Mouse (Mus musculus) heart, postnatal 0 days (tissue): ENCODE results near the gene Tti1. TPM values are rescaled to one million over a fixed set of nuclear protein-coding genes. Genes with fewer than 3 reads are reported as not detected.

ENCODE experiments used
- ATAC-seq: fragments of 200-750 bp; cut with Nextera tagmentation; 2 replicates; pipeline ENCODE4 v1.8.0; 2017; ENCODE audit warnings: low read depth, moderate number of reproducible peaks, moderate library complexity; ENCODE audit not compliant: insufficient read depth
- DNase-seq: peaks from one replicate; pipeline ENCODE4 v3.0.0-alpha.2; 2016; ENCODE audit warnings: low spot score
- H3K27ac ChIP-seq: fragments of 300-500 bp; sonication (generic); 2 replicates; pipeline ENCODE4 v1.5.1; 2014; ENCODE audit warnings: low read depth, mild to moderate bottlenecking
- H3K27me3 ChIP-seq: fragments of 300-500 bp; sonication (generic); 2 replicates; pipeline ENCODE4 v1.6.1; 2014; ENCODE audit warnings: low read length, mixed read lengths; ENCODE audit not compliant: control insufficient read depth, insufficient read depth
- H3K36me3 ChIP-seq: fragments of 300-500 bp; sonication (generic); replicated peaks from 2 replicates; pipeline ENCODE4 v1.6.1; 2014; ENCODE audit warnings: low read length, mixed read lengths; ENCODE audit not compliant: control insufficient read depth, insufficient read depth
- H3K4me1 ChIP-seq: fragments of 300-500 bp; sonication (generic); 2 replicates; pipeline ENCODE4 v1.6.1; 2014; ENCODE audit warnings: antibody characterized with exemption; ENCODE audit not compliant: control insufficient read depth, insufficient read depth
- H3K4me2 ChIP-seq: fragments of 300-500 bp; sonication (generic); 2 replicates; pipeline ENCODE4 v1.6.1; 2014; ENCODE audit warnings: low read depth, mild to moderate bottlenecking, low read length, moderate library complexity
- H3K4me3 ChIP-seq: fragments of 300-500 bp; sonication (generic); 2 replicates; pipeline ENCODE4 v1.5.1; 2014; ENCODE audit warnings: low read depth, low read length
- H3K9ac ChIP-seq: fragments of 300-500 bp; sonication (generic); replicated peaks from 2 replicates; pipeline ENCODE4 v1.6.1; 2014; ENCODE audit warnings: low read depth, low read length, mixed read lengths
- H3K9me3 ChIP-seq: fragments of 300-500 bp; sonication (generic); replicated peaks from 2 replicates; pipeline ENCODE4 v1.6.1; 2016; ENCODE audit warnings: low read length; ENCODE audit not compliant: control insufficient read depth
- CTCF ChIP-seq: IDR thresholded peaks from 2 replicates; pipeline ENCODE4 v1.5.1; 2016; ENCODE audit warnings: antibody characterized with exemption, control low read depth, low read depth
- EP300 ChIP-seq: IDR thresholded peaks from 2 replicates; pipeline ENCODE4 v1.6.1; 2016; ENCODE audit warnings: antibody characterized with exemption, low read depth
- WGBS: fragments of 180-500 bp; shearing (Covaris S2); extraction: QIAGEN DNeasy Blood & Tissue Kit; methylation state at CpG from one replicate; pipeline ENCODE4 v1.1.7; 2014; 5-methylcytosine and 5-hydroxymethylcytosine counted together
- polyA plus RNA-seq: library from polyadenylated mRNA; unstranded; fragments of >200 nt; fragmentation: Nextera tagmentation; extraction: Ambion mirVana; gene quantifications from 2 replicates; pipeline ENCODE4 v1.2.1, GENCODE M21; 2015
- total RNA-seq: library from RNA; depleted of rRNA; stranded (reverse); fragments of >200 nt; gene quantifications from 2 replicates; pipeline ENCODE4 v1.2.3, GENCODE M21; 2014; ENCODE audit warnings: low replicate concordance

Tti1 gene
- total and polyA plus RNA-seq, 2 experiments from 2014 or later = 13.2 to 23.2 TPM

DNA sequence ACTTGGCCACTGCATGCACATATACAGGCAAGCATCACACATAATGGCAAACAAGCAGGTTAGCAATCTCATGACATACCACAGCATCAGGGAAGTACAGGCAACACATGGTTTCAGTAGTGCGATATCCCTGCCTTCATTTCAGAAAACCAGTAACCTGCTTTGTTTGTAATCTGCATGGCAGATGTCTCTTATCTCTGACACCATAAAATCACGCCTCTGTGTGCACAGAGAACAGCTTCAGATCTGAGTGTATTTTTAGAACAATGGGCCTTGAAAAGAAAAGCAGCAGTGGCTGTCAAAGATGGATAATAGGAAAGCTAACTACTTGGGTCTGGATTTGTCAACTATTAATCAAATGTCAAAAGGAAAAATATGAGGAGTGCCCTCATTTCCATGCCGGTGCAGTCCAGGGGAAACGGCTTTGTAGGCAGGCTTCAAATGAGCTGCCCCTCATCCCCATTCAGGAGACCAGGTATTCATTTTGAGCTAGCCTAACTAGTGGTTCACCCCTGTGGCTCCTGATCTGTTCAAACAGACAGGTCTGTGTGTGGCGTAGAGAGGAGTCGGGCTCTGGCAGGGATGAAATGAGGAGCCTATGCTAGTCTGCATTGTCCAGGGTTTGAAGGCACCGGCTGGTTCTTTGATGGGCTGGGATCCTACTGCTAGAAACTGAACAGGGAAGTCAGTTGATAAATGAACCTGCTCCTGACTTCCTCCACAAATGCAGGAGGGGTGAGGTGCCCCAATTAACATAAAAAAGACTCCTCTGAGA, 39.6 kb downstream of the Tti1 start:
- no peak overlapping the region for H3K27ac ChIP-seq
- H3K9ac ChIP-seq = no peak overlapping the region

GRCm38 (mm10) chr2:157986235-157986634, 42.0 kb downstream of the Tti1 start:
- H3K9me3 ChIP-seq = no peaks in the 10 kb centered on the region
- H3K27ac ChIP-seq = no peak overlapping the region
- no peak overlapping the region for H3K4me3 ChIP-seq
- DNase-seq = no peak
- no peaks in the 10 kb centered on the region; the same call in 1 of the 2 replicates for H3K4me1 ChIP-seq
- ATAC-seq = no peak
- 83% methylated on average over 6 of the region's 6 CpGs for WGBS
- no peak for TF ChIP-seq CTCF
- TF ChIP-seq EP300 = no peak
- H3K4me2 ChIP-seq = no peak overlapping the region
- H3K9ac ChIP-seq = no peak overlapping the region
- H3K36me3 ChIP-seq = peaks cover 19% of the 10 kb centered on the region
- no peaks in the 10 kb centered on the region for H3K27me3 ChIP-seq

More for the DNA sequence above, 39.6 kb downstream of the Tti1 start:
- H3K9me3 ChIP-seq = no peaks in the 10 kb centered on the region
- H3K36me3 ChIP-seq = peaks cover 34% of the 10 kb centered on the region
- WGBS = 47% methylated on average over 7 of the region's 7 CpGs
- no peak for TF ChIP-seq EP300
- no peak for TF ChIP-seq CTCF
- no peak overlapping the region for H3K4me2 ChIP-seq
- H3K4me3 ChIP-seq = no peak overlapping the region
- H3K4me1 ChIP-seq = no peaks in the 10 kb centered on the region; the same call in 1 of the 2 replicates
- ATAC-seq (no peak), DNase-seq (no peak)
- H3K27me3 ChIP-seq = no peaks in the 10 kb centered on the region

- no peak overlapping the region for H3K9ac ChIP-seq
- no peaks in the 10 kb centered on the region for H3K27me3 ChIP-seq
- TF ChIP-seq CTCF = no peak
- TF ChIP-seq EP300 = no peak
- H3K4me1 ChIP-seq = no peaks in the 10 kb centered on the region; the same call in 1 of the 2 replicates
- H3K4me3 ChIP-seq = no peak overlapping the region
- 48% methylated on average over 4 of the region's 4 CpGs for WGBS
- no peak overlapping the region for H3K27ac ChIP-seq
- ATAC-seq (no peak), DNase-seq (no peak)
- no peak overlapping the region for H3K4me2 ChIP-seq
- peaks cover 17% of the 10 kb centered on the region for H3K36me3 ChIP-seq
- H3K9me3 ChIP-seq = no peaks in the 10 kb centered on the region
Measured at GRCm38 (mm10) chr2:157985611-157986010, 42.6 kb downstream of the Tti1 start.

GRCm38 (mm10) chr2:157983276-157983675, 45.0 kb downstream of the Tti1 start:
- TF ChIP-seq CTCF (no peak), EP300 (no peak)
- no peak overlapping the region for H3K9ac ChIP-seq
- no peak overlapping the region for H3K4me2 ChIP-seq
- H3K36me3 ChIP-seq = peaks cover 12% of the 10 kb centered on the region
- no peak overlapping the region for H3K4me3 ChIP-seq
- ATAC-seq (no peak), DNase-seq (no peak)
- no peaks in the 10 kb centered on the region; the same call in 1 of the 2 replicates for H3K4me1 ChIP-seq
- H3K27me3 ChIP-seq = no peaks in the 10 kb centered on the region
- WGBS = 86% methylated on average over 4 of the region's 4 CpGs
- no peaks in the 10 kb centered on the region for H3K9me3 ChIP-seq
- no peak overlapping the region for H3K27ac ChIP-seq

- no peak for ATAC-seq
- WGBS = 88% methylated on average over 3 of the region's 3 CpGs
- Histone ChIP-seq H3K4me3 (no peak overlapping the region), H3K9ac (no peak overlapping the region), H3K27ac (no peak overlapping the region), H3K4me2 (no peak overlapping the region), H3K27me3 (no peaks in the 10 kb centered on the region), H3K36me3 (peaks cover 12% of the 10 kb centered on the region), H3K9me3 (no peaks in the 10 kb centered on the region), H3K4me1 (no peaks in the 10 kb centered on the region; the same call in 1 of the 2 replicates)
- no peak for DNase-seq
- TF ChIP-seq CTCF = no peak
- no peak for TF ChIP-seq EP300
Measured at GRCm38 (mm10) chr2:157982727-157983126, 45.5 kb downstream of the Tti1 start.
